Mouse (Mus musculus) bone marrow macrophage, adult 2 months (primary cell): ENCODE measurements at regions not wholly inside any gene's neighbourhood (a gene's known extent, or its start where the extent isn't known, plus 50 kb on each side); places are given as distances from the start of the nearest gene placed in this dataset.

Source experiments
- H3K27ac ChIP-seq: 2 replicates; pipeline ENCODE4 v1.5.1; 2012; ENCODE audit warnings: low read depth, low read length; ENCODE audit not compliant: insufficient read depth
- H3K4me1 ChIP-seq: 2 replicates; pipeline ENCODE4 v1.6.1; 2012; ENCODE audit warnings: low read length; ENCODE audit not compliant: control insufficient read depth, insufficient read depth
- H3K4me3 ChIP-seq: 2 replicates; pipeline ENCODE4 v1.5.1; 2012; ENCODE audit warnings: mild to moderate bottlenecking, low read length, moderate library complexity; ENCODE audit not compliant: insufficient read depth
- CTCF ChIP-seq: IDR thresholded peaks from 2 replicates; pipeline ENCODE4 v1.5.1; 2012; ENCODE audit warnings: low read depth, mild to moderate bottlenecking, low read length, moderate library complexity
- POLR2A ChIP-seq: IDR thresholded peaks from 2 replicates; pipeline ENCODE4 v1.6.1; 2012; ENCODE audit warnings: mild to moderate bottlenecking, low read depth, low read length, borderline replicate concordance

- Histone ChIP-seq H3K4me3 (no peak overlapping the region), H3K27ac (no peak overlapping the region), H3K4me1 (no peaks in the 10 kb centered on the region)
- TF ChIP-seq CTCF: no peak
- no peak for TF ChIP-seq POLR2A
Observed at GRCm38 (mm10) chr12:26821257-26821968, 352.4 kb downstream of the Cmpk2 start.

- Histone ChIP-seq H3K4me3 (no peak overlapping the region), H3K27ac (no peak overlapping the region), H3K4me1 (no peaks in the 10 kb centered on the region)
- TF ChIP-seq POLR2A (no peak), CTCF (no peak)
Observed at GRCm38 (mm10) chr12:26817866-26818265, 348.9 kb downstream of the Cmpk2 start.

DNA sequence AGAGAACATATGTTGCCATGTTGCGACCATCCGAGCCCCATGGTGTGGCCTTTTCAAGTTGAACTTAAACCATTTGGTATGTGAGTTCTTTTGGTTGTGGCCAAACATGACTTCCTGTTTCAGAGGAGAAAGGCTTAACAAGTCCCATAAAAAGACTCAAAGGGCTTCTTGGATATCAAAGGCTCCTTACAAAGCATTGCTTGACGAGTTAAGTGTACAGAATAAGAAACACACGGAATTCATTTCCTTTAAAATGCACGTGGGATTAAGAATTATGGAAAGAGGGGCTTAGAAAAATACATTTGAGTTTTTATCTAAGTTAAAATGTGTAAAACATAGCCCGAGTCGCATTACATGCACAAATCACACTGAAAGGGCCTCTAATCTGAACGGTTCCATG is 346.8 kb downstream of the Cmpk2 start:
- Histone ChIP-seq H3K4me1 (no peaks in the 10 kb centered on the region), H3K4me3 (no peak overlapping the region), H3K27ac (no peak overlapping the region)
- TF ChIP-seq CTCF: no peak
- no peak for TF ChIP-seq POLR2A

DNA sequence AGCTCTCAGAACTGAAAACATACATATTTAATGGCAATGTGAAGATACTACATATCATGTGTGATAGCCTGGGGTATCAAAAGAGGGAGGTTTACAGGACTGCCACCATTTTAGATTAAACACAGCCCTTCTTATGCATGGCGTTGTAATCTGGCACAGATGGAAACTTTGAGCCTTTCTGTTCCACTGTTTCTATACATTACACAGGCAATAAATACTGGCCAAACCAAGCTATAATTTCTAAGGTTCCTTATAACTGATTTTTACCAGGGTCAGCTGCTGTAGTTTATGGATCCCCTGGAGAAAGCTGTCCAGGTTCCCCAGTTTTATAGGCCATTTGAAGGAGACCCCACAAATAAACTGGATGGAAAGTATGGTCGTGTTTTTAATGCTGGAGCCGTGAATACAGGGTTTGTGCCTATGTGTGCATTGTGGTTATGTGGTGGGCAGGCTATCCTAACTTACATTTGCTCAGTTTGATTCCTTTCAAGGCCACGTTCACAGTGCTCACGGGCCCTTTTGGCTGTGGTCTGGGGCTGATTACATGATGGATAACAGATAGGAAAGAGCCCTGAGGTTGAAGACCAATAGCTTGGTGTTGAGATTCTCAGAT is 341.7 kb downstream of the Cmpk2 start:
- Histone ChIP-seq H3K27ac (no peak overlapping the region), H3K4me3 (no peak overlapping the region), H3K4me1 (no peaks in the 10 kb centered on the region)
- TF ChIP-seq CTCF (no peak), POLR2A (no peak)

GRCm38 (mm10) chr12:26809670-26810069 is 340.7 kb downstream of the Cmpk2 start:
- no peak overlapping the region for H3K27ac ChIP-seq
- H3K4me1 ChIP-seq: no peaks in the 10 kb centered on the region
- no peak overlapping the region for H3K4me3 ChIP-seq
- TF ChIP-seq CTCF (no peak), POLR2A (no peak)

GRCm38 (mm10) chr12:26802542-26802941 is 333.5 kb downstream of the Cmpk2 start:
- Histone ChIP-seq H3K4me3 (no peak overlapping the region), H3K27ac (no peak overlapping the region), H3K4me1 (no peaks in the 10 kb centered on the region)
- no peak for TF ChIP-seq CTCF
- no peak for TF ChIP-seq POLR2A

- TF ChIP-seq CTCF (no peak), POLR2A (no peak)
- no peaks in the 10 kb centered on the region for H3K4me1 ChIP-seq
- no peak overlapping the region for H3K4me3 ChIP-seq
- no peak overlapping the region for H3K27ac ChIP-seq
Observed at GRCm38 (mm10) chr12:26799310-26799709, 330.3 kb downstream of the Cmpk2 start.

- TF ChIP-seq CTCF: no peak
- TF ChIP-seq POLR2A: no peak
- no peaks in the 10 kb centered on the region for H3K4me1 ChIP-seq
- no peak overlapping the region for H3K27ac ChIP-seq
- H3K4me3 ChIP-seq: no peak overlapping the region
Observed at GRCm38 (mm10) chr12:26796367-26796766, 327.4 kb downstream of the Cmpk2 start.

DNA sequence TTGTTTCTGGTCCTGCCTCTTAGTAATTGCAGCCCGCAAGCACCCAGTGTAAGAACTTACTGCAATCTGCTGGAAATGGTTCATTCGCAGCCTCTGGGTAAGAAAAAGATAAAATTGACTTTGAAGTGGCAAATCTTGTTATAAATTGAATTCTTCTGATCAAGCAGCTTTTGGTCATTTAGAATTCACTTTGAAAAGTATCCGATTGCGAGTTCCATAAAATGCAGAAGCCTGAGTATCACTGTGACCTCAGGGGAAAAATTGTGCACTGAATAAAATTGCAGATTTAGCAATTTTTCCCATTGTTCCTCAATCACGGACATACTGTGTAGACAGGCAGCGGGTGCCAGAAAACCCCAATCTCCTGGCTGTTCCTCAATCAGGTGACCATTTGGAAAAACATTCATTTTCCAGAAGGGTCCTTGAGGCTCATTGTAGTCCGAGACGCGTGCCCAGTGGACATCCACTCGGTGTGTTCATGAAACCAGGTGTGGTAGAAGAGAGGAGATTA is 320.4 kb downstream of the Cmpk2 start:
- H3K27ac ChIP-seq: no peak overlapping the region
- TF ChIP-seq POLR2A (no peak), CTCF (no peak)
- H3K4me1 ChIP-seq: no peaks in the 10 kb centered on the region
- no peak overlapping the region for H3K4me3 ChIP-seq

DNA sequence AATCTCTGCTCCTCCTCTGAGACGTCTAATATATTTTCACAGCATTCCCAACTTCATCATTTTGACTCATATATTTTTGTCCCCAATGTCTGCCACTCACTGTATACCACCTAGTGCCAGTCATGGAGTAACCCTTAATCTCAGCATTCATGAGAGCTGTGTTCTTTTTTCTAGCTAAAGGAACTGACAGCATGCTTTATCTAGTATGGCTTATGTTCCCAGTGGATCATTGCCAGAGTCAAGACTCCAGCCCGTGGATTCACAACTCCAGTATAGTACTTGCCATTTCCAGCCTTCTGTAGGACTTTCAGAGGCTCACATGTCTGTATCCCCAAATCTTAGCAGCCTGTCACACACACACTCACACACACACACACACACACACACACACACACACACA is 316.5 kb downstream of the Cmpk2 start:
- TF ChIP-seq CTCF (no peak), POLR2A (no peak)
- Histone ChIP-seq H3K4me3 (no peak overlapping the region), H3K27ac (no peak overlapping the region), H3K4me1 (no peaks in the 10 kb centered on the region)

DNA sequence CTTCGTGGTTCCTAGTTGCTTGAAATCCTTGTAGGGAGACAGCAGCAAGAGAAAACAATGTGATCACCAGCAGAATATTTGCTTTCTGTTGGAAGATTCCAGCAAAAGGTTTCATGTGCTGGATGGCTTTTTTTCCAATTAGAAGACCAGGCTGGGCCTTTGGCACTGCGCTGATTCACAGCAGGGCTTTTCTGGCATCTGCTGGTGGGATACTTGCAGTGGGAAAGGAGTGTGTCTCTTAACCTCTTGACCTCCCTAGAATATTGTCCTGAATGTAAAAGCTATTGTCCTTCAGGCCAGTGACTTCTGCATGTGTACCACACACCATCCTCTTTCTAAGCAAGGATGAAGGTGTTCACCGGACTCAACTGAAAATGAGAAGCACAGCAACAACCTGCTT is 315.4 kb downstream of the Cmpk2 start:
- no peak for TF ChIP-seq POLR2A
- no peak for TF ChIP-seq CTCF
- no peaks in the 10 kb centered on the region for H3K4me1 ChIP-seq
- no peak overlapping the region for H3K27ac ChIP-seq
- no peak overlapping the region for H3K4me3 ChIP-seq
